ENCODE assay signal across 9 mouse cellular contexts in the genomic region with DNA sequence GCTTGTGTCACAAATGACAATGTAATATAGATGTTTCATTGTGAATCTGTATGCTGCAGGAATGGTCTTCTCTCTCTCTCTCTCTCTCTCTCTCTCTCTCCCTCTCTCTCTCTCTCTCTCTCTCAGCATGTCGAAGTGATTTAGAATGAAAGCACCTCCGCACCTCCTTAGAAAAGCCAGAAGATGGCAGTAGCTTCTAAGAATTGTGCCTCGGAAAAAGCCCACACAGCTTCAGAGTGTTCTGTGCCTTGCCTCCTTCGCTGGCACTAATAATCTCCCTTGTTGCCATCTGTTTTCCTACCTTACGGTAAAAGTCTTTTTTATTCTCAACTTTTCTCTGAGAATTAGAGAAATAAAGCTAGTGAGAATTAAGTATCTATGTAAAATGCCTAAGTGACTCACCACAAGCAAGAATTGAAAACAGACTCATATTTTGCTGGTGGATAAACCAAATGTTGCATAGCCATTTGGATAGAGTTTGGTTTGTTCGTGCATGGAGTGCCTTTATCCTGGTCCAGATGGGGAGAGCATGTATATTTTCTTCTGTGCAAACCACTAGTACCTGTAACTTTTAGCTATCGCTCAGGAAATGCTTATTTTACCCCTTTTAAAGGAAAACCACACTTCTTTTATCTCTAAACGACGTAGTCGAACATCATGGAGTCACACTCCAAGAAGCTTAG.
DNase-seq lines count a peak whose midpoint lies in the region; ATAC-seq lines count a peak whose summit lies in the region.
"Had no signal": no experiment of that assay in that cellular context is flagged by ENCODE, and none has a peak within 500 bp of the region (broad histone marks: within the 10 kb centered on the region; RNA-seq: fewer than 3 reads in every experiment).

No protein-coding gene starts in this region.

- no peaks in the 10 kb centered on the region for H3K4me1 ChIP-seq in limb, embryonic 11.5 days (ENCODE audit: control insufficient read depth, insufficient read depth, low read length)
- no peaks in the 10 kb centered on the region for H3K4me1 ChIP-seq in limb, embryonic 10.5 days
- no peaks in the 10 kb centered on the region for H3K4me1 ChIP-seq in neural tube, embryonic 14.5 days (ENCODE audit: control insufficient read depth, insufficient read depth, low read length)
- H3K4me1 ChIP-seq: embryonic facial prominence, embryonic 13.5 days; liver, embryonic 15.5 days had no signal

- H3K9me3 ChIP-seq in limb, embryonic 11.5 days (ENCODE audit: control insufficient read depth, low read length), result no peaks in the 10 kb centered on the region
- no peaks in the 10 kb centered on the region for H3K9me3 ChIP-seq in limb, embryonic 10.5 days (replicated peaks)
- H3K9me3 ChIP-seq in neural tube, embryonic 14.5 days (ENCODE audit: control insufficient read depth, low read length), result no peaks in the 10 kb centered on the region
- H3K9me3 ChIP-seq: embryonic facial prominence, embryonic 13.5 days; liver, embryonic 15.5 days had no signal

- no peak overlapping the region for H3K4me2 ChIP-seq in limb, embryonic 11.5 days (ENCODE audit: low read depth, severe bottlenecking)
- no peak overlapping the region for H3K4me2 ChIP-seq in neural tube, embryonic 14.5 days (ENCODE audit: low read depth, low read length)
- H3K4me2 ChIP-seq: embryonic facial prominence, embryonic 13.5 days; liver, embryonic 15.5 days had no signal

- H3K4me3 ChIP-seq in limb, embryonic 11.5 days (ENCODE audit: low read depth, low read length), result no peak overlapping the region
- no peak overlapping the region for H3K4me3 ChIP-seq in limb, embryonic 10.5 days
- no peak overlapping the region for H3K4me3 ChIP-seq in neural tube, embryonic 14.5 days (ENCODE audit: low read depth, low read length)
- H3K4me3 ChIP-seq: embryonic facial prominence, embryonic 13.5 days; liver, embryonic 15.5 days had no signal

- no peaks in the 10 kb centered on the region for H3K27me3 ChIP-seq in limb, embryonic 11.5 days (ENCODE audit: control insufficient read depth, insufficient read depth, low read length)
- H3K27me3 ChIP-seq in limb, embryonic 10.5 days (ENCODE audit: low read depth, poor library complexity, severe bottlenecking), result no peaks in the 10 kb centered on the region
- H3K27me3 ChIP-seq in neural tube, embryonic 14.5 days (ENCODE audit: control insufficient read depth, insufficient read depth, low read length), result no peaks in the 10 kb centered on the region
- H3K27me3 ChIP-seq: embryonic facial prominence, embryonic 13.5 days; liver, embryonic 15.5 days had no signal

- no peaks in the 10 kb centered on the region for H3K36me3 ChIP-seq in limb, embryonic 11.5 days (ENCODE audit: control insufficient read depth, insufficient read depth, low read length)
- no peaks in the 10 kb centered on the region for H3K36me3 ChIP-seq in limb, embryonic 10.5 days
- H3K36me3 ChIP-seq in neural tube, embryonic 14.5 days (ENCODE audit: control insufficient read depth, insufficient read depth, low read length), result no peaks in the 10 kb centered on the region
- H3K36me3 ChIP-seq: embryonic facial prominence, embryonic 13.5 days; liver, embryonic 15.5 days had no signal

- no peak overlapping the region for H3K27ac ChIP-seq in limb, embryonic 11.5 days (replicated peaks; ENCODE audit: low read depth, low read length)
- H3K27ac ChIP-seq in limb, embryonic 10.5 days, result no peak overlapping the region
- H3K27ac ChIP-seq in neural tube, embryonic 14.5 days (ENCODE audit: low read depth, low read length), result no peak overlapping the region
- H3K27ac ChIP-seq: embryonic facial prominence, embryonic 13.5 days; liver, embryonic 15.5 days had no signal

- no peak overlapping the region for H3K9ac ChIP-seq in limb, embryonic 11.5 days (ENCODE audit: low read length)
- H3K9ac ChIP-seq in neural tube, embryonic 14.5 days (replicated peaks; ENCODE audit: low read depth, low read length), result no peak overlapping the region
- H3K9ac ChIP-seq: embryonic facial prominence, embryonic 13.5 days; liver, embryonic 15.5 days had no signal

- WGBS in limb, embryonic 11.5 days, result 51% methylated on average over 10 of the region's 10 CpGs
- 56% methylated on average over 10 of the region's 10 CpGs for WGBS in limb, embryonic 10.5 days
- WGBS in neural tube, embryonic 14.5 days, result 40% methylated on average over 10 of the region's 10 CpGs

- ATAC-seq in limb, embryonic 11.5 days (ENCODE audit: insufficient number of reproducible peaks, low FRiP score, low TSS enrichment, low read depth), result 0 out of 2 replicates have a peak, but pooled peaks have one; percentile 60
- peak; percentile 32; the same call in 1 of the 2 replicates for ATAC-seq in common myeloid progenitor, adult 5-6 weeks (replicated peaks; ENCODE audit: low read depth, poor library complexity, severe bottlenecking)
- ATAC-seq in neural tube, embryonic 14.5 days (ENCODE audit: low read depth), result peak; percentile 96

- peak; percentile 37 for DNase-seq in limb, embryonic 11.5 days (ENCODE audit: low spot score)
- DNase-seq in limb, embryonic 10.5 days (ENCODE audit: low spot score), result no peak
- DNase-seq in forelimb bud, embryonic 11.5 days (ENCODE audit: low read depth, low spot score), result peak; percentile 43
- no peak for DNase-seq in gastrocnemius, postnatal 10 days
- DNase-seq in spleen, postnatal 4 days (ENCODE audit: low spot score in 2 of 2), result no peak

Comparison
In these comparisons a context has a peak if more than half of its experiments do, and no peak if none do; other contexts are left out.
1. DNase-seq: peak in limb, embryonic 11.5 days (single experiment) and forelimb bud, embryonic 11.5 days (single experiment); none in limb, embryonic 10.5 days (single experiment), gastrocnemius, postnatal 10 days (single experiment) and spleen, postnatal 4 days (0 of 2).
2. ATAC-seq: peak in every context shown above with its lines; median percentile 96 in neural tube, embryonic 14.5 days; 60 in limb, embryonic 11.5 days; 32 in common myeloid progenitor, adult 5-6 weeks.